8 mouse cellular contexts compared by ENCODE assay signal in genomic region chr11:116814076-116814883, GRCm38 (mm10). TPM values are rescaled to one million over a fixed set of nuclear protein-coding genes. Genes with fewer than 3 reads are reported as not detected.
DNase-seq lines count a peak whose midpoint lies in the region; ATAC-seq and TF ChIP-seq lines count a peak whose summit lies in the region.

No protein-coding gene starts in this region.

- 8% methylated on average over 20 of the region's 20 CpGs for WGBS in forebrain, postnatal 0 days
- 3% methylated on average over 20 of the region's 20 CpGs for WGBS in hindbrain, embryonic 11.5 days
- WGBS in limb, embryonic 14.5 days, result 8% methylated on average over 20 of the region's 20 CpGs

- no peak for TF ChIP-seq POLR2A in limb, embryonic 14.5 days (IDR thresholded peaks at IDR 0.05; ENCODE audit: borderline replicate concordance, extremely low read depth, insufficient read depth, insufficient read length)
- TF ChIP-seq POLR2A in myocyte (IDR thresholded peaks at IDR 0.05; ENCODE audit: insufficient read length, low read depth), result no peak

- H3K27me3 ChIP-seq in forebrain, postnatal 0 days (ENCODE audit: insufficient read depth, low read length), result no peaks in the 10 kb centered on the region
- H3K27me3 ChIP-seq in hindbrain, embryonic 11.5 days (ENCODE audit: control insufficient read depth, insufficient read depth, low read length), result no peaks in the 10 kb centered on the region
- H3K27me3 ChIP-seq in limb, embryonic 14.5 days (ENCODE audit: control insufficient read depth, insufficient read depth, low read length), result no peaks in the 10 kb centered on the region
- H3K27me3 ChIP-seq in myocyte (ENCODE audit: control insufficient read depth, insufficient read depth, insufficient read length), result no peaks in the 10 kb centered on the region

- H3K9ac ChIP-seq in forebrain, postnatal 0 days, result no peak overlapping the region
- peak overlapping the region; percentile 45 for H3K9ac ChIP-seq in hindbrain, embryonic 11.5 days (ENCODE audit: low read depth, low read length)
- H3K9ac ChIP-seq in limb, embryonic 14.5 days (ENCODE audit: low read depth, low read length, severe bottlenecking), result peak overlapping the region; percentile 16; the same call in 1 of the 2 replicates

- no peak for TF ChIP-seq CTCF in forebrain, postnatal 0 days (IDR thresholded peaks at IDR 0.05; ENCODE audit: low read depth)

- no peaks in the 10 kb centered on the region for H3K36me3 ChIP-seq in forebrain, postnatal 0 days (ENCODE audit: insufficient read depth)
- no peaks in the 10 kb centered on the region for H3K36me3 ChIP-seq in hindbrain, embryonic 11.5 days (ENCODE audit: control insufficient read depth, insufficient read depth, low read length)
- H3K36me3 ChIP-seq in limb, embryonic 14.5 days (ENCODE audit: control insufficient read depth, insufficient read depth, low read length), result no peaks in the 10 kb centered on the region
- peaks cover 11% of the 10 kb centered on the region for H3K36me3 ChIP-seq in myocyte (ENCODE audit: control insufficient read depth, insufficient read depth)

- H3K4me2 ChIP-seq in forebrain, postnatal 0 days (ENCODE audit: low read depth), result no peak overlapping the region
- H3K4me2 ChIP-seq in hindbrain, embryonic 11.5 days (replicated peaks; ENCODE audit: low read depth, low read length), result peak overlapping the region; percentile 28
- H3K4me2 ChIP-seq in limb, embryonic 14.5 days (replicated peaks; ENCODE audit: low read depth, low read length, severe bottlenecking), result peak overlapping the region; percentile 9; the same call in 1 of the 2 replicates
- peak overlapping the region; percentile 70 for H3K4me2 ChIP-seq in myocyte (ENCODE audit: low read depth)

- H3ac ChIP-seq in myocyte (ENCODE audit: control insufficient read depth, insufficient read length), result no peak overlapping the region

- H3K9me3 ChIP-seq in forebrain, postnatal 0 days (ENCODE audit: low read length), result no peaks in the 10 kb centered on the region
- no peaks in the 10 kb centered on the region for H3K9me3 ChIP-seq in hindbrain, embryonic 11.5 days (ENCODE audit: control insufficient read depth, low read length)
- no peaks in the 10 kb centered on the region for H3K9me3 ChIP-seq in limb, embryonic 14.5 days (ENCODE audit: control insufficient read depth, low read length)

- peak overlapping the region; percentile 59 for H3K27ac ChIP-seq in forebrain, postnatal 0 days (ENCODE audit: low read depth, low read length)
- H3K27ac ChIP-seq in hindbrain, embryonic 11.5 days (ENCODE audit: low read depth, low read length), result peak overlapping the region; percentile 96
- peak overlapping the region; percentile 83 for H3K27ac ChIP-seq in limb, embryonic 14.5 days (replicated peaks; ENCODE audit: low read depth, low read length)

- DNase-seq in A20 (ENCODE audit: low read depth, low spot score), result peak; percentile 61
- peak; percentile 93 for DNase-seq in MN1 (ENCODE audit: low spot score)
- DNase-seq in forebrain, postnatal 0 days, result peak; percentile 48
- peak; percentile 81 for DNase-seq in hindbrain, embryonic 11.5 days (ENCODE audit: low spot score)
- peak; percentile 68 for DNase-seq in limb, embryonic 14.5 days (ENCODE audit: low spot score)
- DNase-seq in layer of hippocampus, adult 18-20 months (ENCODE audit: low spot score in 2 of 2), result no peak

- H3K4me1 ChIP-seq in forebrain, postnatal 0 days (ENCODE audit: insufficient read depth), result 0 out of 2 replicates have a peak, but pooled peaks cover 7% of the 10 kb centered on the region
- peaks cover 40% of the 10 kb centered on the region for H3K4me1 ChIP-seq in hindbrain, embryonic 11.5 days (replicated peaks; ENCODE audit: control insufficient read depth, insufficient read depth, low read length)
- peaks cover 44% of the 10 kb centered on the region for H3K4me1 ChIP-seq in limb, embryonic 14.5 days (ENCODE audit: control insufficient read depth, insufficient read depth, low read length)

- peaks cover 39% of the 10 kb centered on the region for H3K79me2 ChIP-seq in myocyte (ENCODE audit: control insufficient read depth, insufficient read depth)

- H3K4me3 ChIP-seq in forebrain, postnatal 0 days (ENCODE audit: low read depth, low read length), result no peak overlapping the region
- no peak overlapping the region for H3K4me3 ChIP-seq in hindbrain, embryonic 11.5 days (ENCODE audit: low read depth, low read length)
- no peak overlapping the region for H3K4me3 ChIP-seq in limb, embryonic 14.5 days (replicated peaks; ENCODE audit: low read length)
- no peak overlapping the region for H3K4me3 ChIP-seq in myocyte

- ATAC-seq in forebrain, postnatal 0 days, result no peak
- ATAC-seq in hindbrain, embryonic 11.5 days (ENCODE audit: low FRiP score), result peak; percentile 49
- ATAC-seq in limb, embryonic 14.5 days (ENCODE audit: low FRiP score, low read depth), result peak; percentile 59
- ATAC-seq in erythroblast, adult 5-6 weeks (replicated peaks; ENCODE audit: low FRiP score, poor library complexity, severe bottlenecking), result no peak

TF ChIP-seq in myocyte, 11 proteins besides CTCF, POLR2A, EP300 and RAD21:
- peak in 2 of 3 experiments; percentile 12 to 52 for TF ChIP-seq MYOD1 (IDR thresholded peaks at IDR 0.05; ENCODE audit: control insufficient read depth in 1 of 3, insufficient read length in 2 of 3, low read depth in 2 of 3)
- TF ChIP-seq SRF (IDR thresholded peaks at IDR 0.05; ENCODE audit: control insufficient read depth, insufficient read length, low read depth), result peak; percentile 8
- no peak for TF ChIP-seq TCF3 (IDR thresholded peaks at IDR 0.05; ENCODE audit: insufficient read length, low read depth)
TF ChIP-seq in myocyte: peak in this region for 2.

RNA-seq across cellular contexts. Expression of gene Mxra7, which starts 13.6 kb away (rescaled TPM):
- total RNA-seq in forebrain, postnatal 0 days (2014; rRNA removed), result 9.8 TPM in 2 replicates
- polyA plus RNA-seq in forebrain, postnatal 0 days (2015; fragmentation: Nextera tagmentation; extraction: Ambion mirVana), result 11.7 and 16.0 TPM in 2 replicates
- polyA plus RNA-seq in hindbrain, embryonic 11.5 days (2014; fragmentation: Nextera tagmentation; extraction: Ambion mirVana), result 57.9 and 61.8 TPM in 2 replicates
- polyA plus RNA-seq in limb, embryonic 14.5 days (2012; rRNA removed), result 20.8 and 21.9 TPM in 2 replicates
- polyA plus RNA-seq in limb, embryonic 14.5 days (2014; fragmentation: Nextera tagmentation; extraction: Ambion mirVana), result 11.0 and 13.9 TPM in 2 replicates
- polyA plus RNA-seq in myocyte (2012; fragmentation: generic; extraction: Trizol), result 126 TPM
- total RNA-seq in layer of hippocampus, adult 18-20 months (2021), result 10 to 100 TPM; 21.1 to 21.5 TPM
- total RNA-seq in erythroblast, adult 5-6 weeks (2015; ENCODE audit: low replicate concordance), result 4.2 TPM in 1 of 2 replicates, not detected in the other
- not detected in 2 replicates for total RNA-seq in erythroblast, adult 5-6 weeks (2017; ENCODE audit: low replicate concordance)

RNA-seq across cellular contexts. Expression of gene Mettl23, which starts 28.8 kb away (rescaled TPM):
- total RNA-seq in forebrain, postnatal 0 days (2014; rRNA removed), result 40.3 and 55.4 TPM in 2 replicates
- 54.2 and 69.3 TPM in 2 replicates for polyA plus RNA-seq in forebrain, postnatal 0 days (2015; fragmentation: Nextera tagmentation; extraction: Ambion mirVana)
- 61.6 and 70.6 TPM in 2 replicates for polyA plus RNA-seq in hindbrain, embryonic 11.5 days (2014; fragmentation: Nextera tagmentation; extraction: Ambion mirVana)
- 51.0 and 54.9 TPM in 2 replicates for polyA plus RNA-seq in limb, embryonic 14.5 days (2012; rRNA removed)
- 77.9 and 84.1 TPM in 2 replicates for polyA plus RNA-seq in limb, embryonic 14.5 days (2014; fragmentation: Nextera tagmentation; extraction: Ambion mirVana)
- polyA plus RNA-seq in myocyte (2012; fragmentation: generic; extraction: Trizol), result 34.0 TPM
- total RNA-seq in layer of hippocampus, adult 18-20 months (2021), result 10 to 100 TPM; 25.7 to 27.4 TPM
- total RNA-seq in erythroblast, adult 5-6 weeks (2015; ENCODE audit: low replicate concordance), result 11.3 and 11.5 TPM in 2 replicates
- total RNA-seq in erythroblast, adult 5-6 weeks (2017; ENCODE audit: low replicate concordance), result 5.4 and 15.1 TPM in 2 replicates

RNA-seq across cellular contexts. Expression of gene Jmjd6, which starts 29.0 kb away (rescaled TPM):
- total RNA-seq in forebrain, postnatal 0 days (2014; rRNA removed), result 41.4 and 55.9 TPM in 2 replicates
- polyA plus RNA-seq in forebrain, postnatal 0 days (2015; fragmentation: Nextera tagmentation; extraction: Ambion mirVana), result 48.1 and 50.1 TPM in 2 replicates
- polyA plus RNA-seq in hindbrain, embryonic 11.5 days (2014; fragmentation: Nextera tagmentation; extraction: Ambion mirVana), result 88.8 and 91.3 TPM in 2 replicates
- 51.2 and 57.0 TPM in 2 replicates for polyA plus RNA-seq in limb, embryonic 14.5 days (2012; rRNA removed)
- 68.0 and 77.8 TPM in 2 replicates for polyA plus RNA-seq in limb, embryonic 14.5 days (2014; fragmentation: Nextera tagmentation; extraction: Ambion mirVana)
- polyA plus RNA-seq in myocyte (2012; fragmentation: generic; extraction: Trizol), result 55.1 TPM
- 10 to 100 TPM; 38.3 to 39.9 TPM for total RNA-seq in layer of hippocampus, adult 18-20 months (2021)
- total RNA-seq in erythroblast, adult 5-6 weeks (2015; ENCODE audit: low replicate concordance), result 12.5 and 24.2 TPM in 2 replicates
- 10.7 and 13.9 TPM in 2 replicates for total RNA-seq in erythroblast, adult 5-6 weeks (2017; ENCODE audit: low replicate concordance)

RNA-seq across cellular contexts. Expression of gene Mfsd11, which starts 38.0 kb away (rescaled TPM):
- 29.9 and 38.2 TPM in 2 replicates for total RNA-seq in forebrain, postnatal 0 days (2014; rRNA removed)
- polyA plus RNA-seq in forebrain, postnatal 0 days (2015; fragmentation: Nextera tagmentation; extraction: Ambion mirVana), result 46.8 and 52.4 TPM in 2 replicates
- 37.0 and 38.6 TPM in 2 replicates for polyA plus RNA-seq in hindbrain, embryonic 11.5 days (2014; fragmentation: Nextera tagmentation; extraction: Ambion mirVana)
- polyA plus RNA-seq in limb, embryonic 14.5 days (2012; rRNA removed), result 35.0 and 41.5 TPM in 2 replicates
- 46.0 and 47.2 TPM in 2 replicates for polyA plus RNA-seq in limb, embryonic 14.5 days (2014; fragmentation: Nextera tagmentation; extraction: Ambion mirVana)
- polyA plus RNA-seq in myocyte (2012; fragmentation: generic; extraction: Trizol), result 40.0 TPM
- 10 to 100 TPM; 36.3 to 39.1 TPM for total RNA-seq in layer of hippocampus, adult 18-20 months (2021)
- 9.2 and 35.0 TPM in 2 replicates for total RNA-seq in erythroblast, adult 5-6 weeks (2015; ENCODE audit: low replicate concordance)
- 3.4 and 3.5 TPM in 2 replicates for total RNA-seq in erythroblast, adult 5-6 weeks (2017; ENCODE audit: low replicate concordance)

RNA-seq across cellular contexts. Expression of gene Srsf2, which starts 38.6 kb away (rescaled TPM):
- total RNA-seq in forebrain, postnatal 0 days (2014; rRNA removed), result 249 and 262 TPM in 2 replicates
- 477 and 486 TPM in 2 replicates for polyA plus RNA-seq in forebrain, postnatal 0 days (2015; fragmentation: Nextera tagmentation; extraction: Ambion mirVana)
- polyA plus RNA-seq in hindbrain, embryonic 11.5 days (2014; fragmentation: Nextera tagmentation; extraction: Ambion mirVana), result 935 and 944 TPM in 2 replicates
- 791 and 910 TPM in 2 replicates for polyA plus RNA-seq in limb, embryonic 14.5 days (2012; rRNA removed)
- polyA plus RNA-seq in limb, embryonic 14.5 days (2014; fragmentation: Nextera tagmentation; extraction: Ambion mirVana), result 776 and 780 TPM in 2 replicates
- 145 TPM for polyA plus RNA-seq in myocyte (2012; fragmentation: generic; extraction: Trizol)
- 100 to 1,000 TPM; 166 to 176 TPM for total RNA-seq in layer of hippocampus, adult 18-20 months (2021)
- 308 and 417 TPM in 2 replicates for total RNA-seq in erythroblast, adult 5-6 weeks (2015; ENCODE audit: low replicate concordance)
- 97.0 and 120 TPM in 2 replicates for total RNA-seq in erythroblast, adult 5-6 weeks (2017; ENCODE audit: low replicate concordance)

Comparison
In these comparisons a context has a peak if more than half of its experiments do, and no peak if none do; other contexts are left out.
1. DNase-seq: peak in A20 (single experiment), MN1 (single experiment), forebrain, postnatal 0 days (single experiment), hindbrain, embryonic 11.5 days (single experiment) and limb, embryonic 14.5 days (single experiment); none in layer of hippocampus, adult 18-20 months (0 of 2).
2. ATAC-seq: peak in hindbrain, embryonic 11.5 days (single experiment) and limb, embryonic 14.5 days (single experiment); none in forebrain, postnatal 0 days (single experiment) and erythroblast, adult 5-6 weeks (single experiment).
3. Peak in every context shown above with its lines, with median percentiles within 50 percentile points of each other: H3K27ac ChIP-seq.